Mouse (Mus musculus) megakaryocyte progenitor cell, adult 5-6 weeks (primary cell): Measurements from ENCODE around the gene Ankfn1. TPM values are rescaled to one million over a fixed set of nuclear protein-coding genes. Genes with fewer than 3 reads are reported as not detected.

Source experiments
- ATAC-seq: replicated peaks from 2 replicates; pipeline ENCODE4 v1.8.0; 2016; ENCODE audit warnings: mild to moderate bottlenecking, moderate TSS enrichment, inconsistent platforms; ENCODE audit not compliant: poor library complexity
- total RNA-seq, 2 experiments: library from RNA; stranded (forward) in 1 of 2; stranded (reverse) in 1 of 2; fragments of 157-497, 149-512 nt in 1 of 2; fragments of 200-1000 nt in 1 of 2; gene quantifications; 2 replicates each; pipeline versions ENCODE4 v1.2.3 to v1.2.4; 2015 to 2017

Ankfn1 gene
- total RNA-seq (2015) (not detected in 2 replicates), total RNA-seq (2017) (not detected in 2 replicates)

DNA sequence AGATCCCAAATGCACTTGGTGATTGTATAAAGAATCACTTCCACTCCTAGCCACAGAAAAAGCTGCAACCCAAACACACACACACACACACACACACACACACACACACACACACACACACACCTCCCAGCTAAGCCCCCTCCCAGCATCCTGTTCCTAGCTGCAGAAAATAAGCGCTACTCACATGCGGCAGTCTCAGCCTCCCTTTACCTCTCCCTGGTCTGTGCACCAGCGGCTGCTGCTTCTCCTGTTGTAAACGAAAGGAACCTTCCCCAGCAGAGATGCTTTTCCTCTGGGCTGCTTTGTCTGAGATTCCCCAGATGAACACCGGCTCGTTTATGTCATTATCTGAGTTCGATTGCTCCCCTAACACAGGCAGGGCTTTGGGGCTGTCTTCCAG is at the start of gene Ankfn1:
Gene Ankfn1 (minus strand): TSS at position 223 of the 400 bp plus-strand sequence.
- ATAC-seq: no peak

DNA sequence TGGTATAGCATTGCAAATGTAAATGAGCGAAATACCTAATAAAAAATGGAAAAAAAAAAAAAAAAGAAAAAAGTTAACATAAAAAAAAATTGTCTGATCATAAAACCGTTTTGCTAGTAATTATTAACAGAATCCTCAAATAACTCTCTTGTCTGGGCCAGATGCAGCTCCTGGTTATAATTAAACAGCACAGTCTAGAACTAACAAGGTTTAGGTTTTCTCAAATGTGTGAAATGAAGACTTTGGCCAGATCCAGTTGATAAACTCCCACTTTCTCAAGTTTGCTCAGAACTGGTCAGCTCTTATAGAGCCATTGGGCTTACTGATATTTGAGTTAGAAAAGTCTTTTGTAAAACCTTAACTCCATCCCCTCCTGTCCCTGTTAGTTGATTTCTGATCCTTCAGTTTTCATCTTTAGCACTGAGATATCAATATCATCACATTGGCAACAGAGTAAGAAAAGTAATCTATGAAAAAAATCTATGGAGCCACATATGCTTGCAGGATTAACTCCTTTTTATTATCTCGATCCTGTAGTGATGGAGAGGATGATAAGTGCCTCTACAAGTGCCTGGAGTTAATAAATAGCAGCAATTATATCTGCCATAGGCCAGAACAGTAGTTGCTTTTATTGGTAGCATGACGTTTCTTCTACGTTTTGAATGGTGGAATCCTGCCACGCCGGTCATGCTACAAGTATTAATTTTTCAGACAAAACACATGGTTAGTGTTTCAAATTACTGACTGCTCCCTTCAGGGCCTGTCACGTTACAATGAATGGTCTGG is 46.4 kb upstream of the Ankfn1 start:
- ATAC-seq: no peak

DNA sequence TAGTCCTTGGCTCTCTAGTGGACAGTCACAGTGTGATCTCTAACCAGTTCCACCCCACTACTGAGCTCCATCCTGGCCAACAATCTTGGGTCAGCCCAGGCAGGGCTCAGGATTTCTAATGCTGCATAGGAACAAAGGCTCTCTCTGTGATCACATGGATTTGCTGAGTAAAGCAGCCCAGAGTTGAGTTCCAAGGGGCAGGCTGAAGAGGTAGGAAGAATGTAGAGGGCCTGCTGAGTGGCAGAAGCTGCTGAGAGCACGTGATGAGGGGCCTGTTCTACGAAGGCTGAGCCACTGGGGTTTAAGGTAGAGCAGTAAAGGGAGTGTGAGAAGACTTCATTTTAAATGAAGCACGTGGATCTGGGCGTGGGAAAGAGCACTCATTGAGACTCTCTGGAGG is 41.1 kb upstream of the Ankfn1 start:
- ATAC-seq: no peak

DNA sequence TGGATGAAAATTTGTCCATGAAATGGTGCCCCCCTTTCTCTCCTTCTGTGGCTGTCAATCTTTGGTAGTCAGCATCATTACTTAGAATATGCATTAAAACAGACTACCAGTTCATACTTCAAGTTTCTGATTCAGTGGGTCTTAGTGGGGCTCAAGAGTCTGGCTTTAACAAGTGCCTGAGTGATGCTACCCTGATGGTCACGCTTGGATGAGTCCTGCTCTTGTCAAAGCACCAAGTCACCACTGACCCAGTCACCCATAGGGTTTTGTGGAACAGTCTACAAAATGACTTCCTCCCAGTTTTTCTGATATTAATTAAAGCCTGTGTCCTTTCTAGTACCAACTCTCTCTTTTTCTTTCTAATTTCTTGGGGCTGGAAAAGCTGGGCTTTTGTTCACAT is 34.0 kb upstream of the Ankfn1 start:
- ATAC-seq: no peak

DNA sequence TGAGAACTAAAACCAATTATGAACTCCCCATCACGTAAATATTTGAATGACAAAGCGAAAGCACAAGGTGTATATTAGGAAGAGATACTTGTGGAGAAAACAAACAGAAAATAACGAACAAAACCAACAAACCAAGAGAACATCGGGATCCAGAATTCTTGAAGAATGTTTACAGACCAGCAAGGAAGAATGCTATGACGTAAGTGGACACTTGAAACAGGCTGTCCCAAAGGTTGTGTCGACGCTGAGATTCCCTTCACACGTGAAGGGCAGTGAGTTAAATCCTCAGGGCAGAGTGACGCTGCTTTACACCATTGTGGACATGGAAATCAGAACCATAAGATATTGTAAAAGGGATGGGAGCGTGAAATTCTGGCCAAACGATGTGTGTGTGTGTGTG is 30.5 kb upstream of the Ankfn1 start:
- ATAC-seq: no peak

DNA sequence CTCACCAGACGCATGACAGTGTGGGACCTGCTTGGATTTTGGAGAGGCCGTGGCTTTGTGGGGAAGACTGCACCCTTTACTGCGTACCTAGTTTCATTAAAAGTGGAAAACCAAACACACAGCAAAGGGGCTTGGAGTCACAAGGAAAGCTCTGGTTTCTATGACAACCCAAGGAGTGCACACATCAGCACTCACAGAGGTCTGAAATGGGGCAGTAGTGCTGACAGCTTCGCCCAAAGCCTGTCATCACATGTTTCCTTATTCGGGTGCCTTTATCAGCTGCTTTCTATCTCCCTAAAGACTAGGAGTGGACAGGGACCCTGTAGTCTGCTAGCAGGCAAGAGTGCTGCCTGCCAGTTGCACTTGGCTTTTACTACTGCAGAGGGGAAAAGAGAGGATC is 27.4 kb upstream of the Ankfn1 start:
- ATAC-seq: no peak

DNA sequence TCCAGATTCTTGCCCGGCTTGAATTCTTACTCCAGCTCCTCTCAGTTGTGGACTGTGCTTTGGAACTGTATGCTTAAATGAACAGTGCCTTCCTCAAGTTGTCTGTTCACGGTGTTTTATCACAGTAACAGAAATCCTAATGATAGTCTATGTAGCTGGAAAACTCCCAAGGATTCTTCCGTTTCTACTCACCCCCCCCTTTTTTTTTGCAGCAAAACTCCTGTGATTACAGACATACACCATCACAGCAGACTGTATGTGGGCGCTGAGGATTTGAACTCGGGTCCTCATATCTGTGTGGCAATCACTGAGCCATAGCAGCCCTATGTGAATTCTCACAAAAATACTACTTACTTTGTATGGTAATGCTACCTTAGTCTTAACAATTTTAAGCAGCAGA is 26.5 kb upstream of the Ankfn1 start:
- ATAC-seq: no peak

DNA sequence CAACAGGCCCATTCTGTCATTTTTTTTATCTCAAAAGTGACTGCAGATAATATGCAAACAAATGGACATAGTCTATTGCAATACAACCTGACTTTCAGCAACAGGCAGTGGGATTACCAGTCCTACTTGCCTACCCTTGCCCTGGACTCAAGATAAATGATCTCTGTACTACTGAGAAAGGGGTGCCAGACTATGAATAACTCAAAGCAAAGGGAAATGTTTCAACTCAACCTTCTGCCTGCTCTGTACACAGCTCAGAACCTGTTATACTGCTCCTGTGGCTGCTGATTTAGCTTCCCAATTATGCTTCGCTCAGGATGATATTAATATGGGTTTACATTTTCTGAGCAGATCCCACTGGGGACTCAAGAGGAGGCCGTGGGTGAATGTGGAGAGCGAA is 15.3 kb upstream of the Ankfn1 start:
- ATAC-seq: no peak

DNA sequence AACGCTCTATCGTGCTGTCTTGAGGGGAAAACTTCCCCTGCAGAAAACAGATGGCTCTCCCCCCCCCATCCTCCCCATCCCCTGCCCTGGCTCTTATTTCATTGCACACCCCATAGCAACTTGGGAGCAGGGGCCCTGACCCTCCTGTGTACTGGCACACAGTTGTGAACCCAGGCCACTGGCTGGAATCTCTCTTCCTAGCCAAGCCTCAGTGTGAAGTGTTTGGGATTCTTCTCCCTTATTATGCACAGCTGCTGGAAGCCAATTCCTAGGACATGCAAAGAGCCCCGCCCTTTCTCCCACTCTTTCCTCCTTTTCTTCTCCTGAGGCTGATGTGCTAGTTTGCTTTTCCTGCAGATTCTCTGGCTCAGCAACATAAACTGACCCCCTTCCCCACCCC is 1.4 kb downstream of the Ankfn1 start:
- no peak for ATAC-seq

DNA sequence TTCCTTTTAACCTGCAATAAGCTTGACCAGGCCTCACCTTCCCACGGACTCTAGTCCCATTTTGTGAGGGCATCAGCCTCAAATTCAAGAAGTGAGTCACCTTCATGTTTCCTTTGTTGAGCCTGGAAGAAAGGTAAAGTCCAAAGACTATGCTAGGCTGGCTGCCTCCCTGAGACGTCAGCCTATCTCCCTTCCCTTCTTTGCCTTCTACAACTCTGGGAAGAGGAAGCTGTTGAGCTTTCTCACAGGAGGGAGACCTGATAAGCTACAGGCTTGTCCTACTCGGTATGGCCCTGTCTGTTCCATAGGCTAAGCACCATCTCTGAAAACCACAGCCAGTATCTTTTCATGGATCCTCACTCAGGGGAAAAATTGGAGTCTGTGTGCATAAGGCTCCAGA is 2.5 kb downstream of the Ankfn1 start:
- ATAC-seq: no peak

DNA sequence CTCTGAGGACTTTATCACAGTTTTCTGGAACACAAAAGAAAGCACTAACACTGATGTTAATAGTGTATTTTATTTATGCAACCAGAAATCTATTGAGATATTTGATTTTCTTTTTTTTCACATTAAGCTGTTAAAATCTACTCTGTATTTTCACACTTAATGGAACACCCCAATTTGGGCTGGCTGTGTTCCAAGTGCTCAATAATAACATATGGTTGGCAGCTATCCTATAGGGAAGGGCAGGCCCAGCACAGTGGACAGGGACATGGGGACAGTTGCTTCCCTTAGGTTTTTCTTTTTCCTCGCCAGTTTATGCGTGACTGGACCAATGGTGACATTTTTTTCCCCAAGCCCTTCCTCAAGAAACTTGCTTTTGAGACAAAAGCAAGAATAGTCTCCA is 4.5 kb downstream of the Ankfn1 start:
- ATAC-seq: no peak

DNA sequence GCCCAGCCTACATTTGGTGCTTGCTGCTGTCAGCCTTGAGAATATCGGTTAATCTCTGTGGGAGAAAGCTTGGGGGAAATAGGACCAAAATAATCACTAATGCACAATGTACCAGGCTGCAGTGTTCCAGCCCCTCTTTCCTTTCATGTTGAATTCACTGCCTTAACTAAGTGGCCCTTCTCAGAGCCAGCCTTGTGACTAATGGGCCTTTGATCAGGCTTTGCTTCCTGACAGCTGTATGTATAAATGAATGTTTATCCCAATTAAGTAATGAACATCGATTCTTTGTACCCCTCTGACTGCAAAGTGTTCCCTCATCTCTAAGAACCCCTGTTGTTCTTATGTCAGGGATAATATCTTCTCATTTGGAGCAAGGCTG is 11.7 kb downstream of the Ankfn1 start:
- ATAC-seq: no peak

DNA sequence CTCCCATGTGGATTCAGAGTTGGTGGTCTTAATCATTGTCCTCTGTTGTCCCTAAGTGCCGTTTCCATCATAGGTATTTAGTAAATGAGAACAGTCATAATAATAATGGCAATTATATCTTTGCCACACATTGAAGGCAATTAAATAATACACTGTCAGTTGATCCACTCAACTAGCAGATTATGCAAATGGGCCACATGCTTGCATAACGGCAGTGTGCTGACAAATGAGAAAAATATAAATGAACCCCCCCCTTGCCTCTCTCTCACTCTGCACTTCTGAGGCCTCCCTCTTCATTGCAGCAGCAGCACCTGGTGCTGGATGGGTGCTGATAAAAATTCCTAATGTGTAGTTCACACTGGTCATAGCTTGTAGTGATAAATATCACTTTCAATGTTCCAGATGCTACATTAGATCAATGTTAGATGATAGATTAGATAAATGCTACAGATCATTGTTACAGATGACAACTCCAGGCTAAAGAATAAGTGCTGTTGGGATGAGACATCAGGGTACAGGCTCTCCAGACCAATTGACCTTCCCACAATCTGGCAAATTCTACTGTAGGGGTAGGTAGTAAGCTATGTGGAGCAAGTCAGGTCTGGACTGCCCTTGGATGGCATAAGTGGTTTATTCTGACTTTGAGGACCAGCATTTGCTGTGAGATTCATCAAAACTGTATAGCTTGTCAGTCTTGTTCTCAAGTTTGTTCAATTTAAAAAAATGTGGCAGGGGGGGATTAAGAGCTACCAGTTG is 12.3 kb downstream of the Ankfn1 start:
- ATAC-seq: no peak

DNA sequence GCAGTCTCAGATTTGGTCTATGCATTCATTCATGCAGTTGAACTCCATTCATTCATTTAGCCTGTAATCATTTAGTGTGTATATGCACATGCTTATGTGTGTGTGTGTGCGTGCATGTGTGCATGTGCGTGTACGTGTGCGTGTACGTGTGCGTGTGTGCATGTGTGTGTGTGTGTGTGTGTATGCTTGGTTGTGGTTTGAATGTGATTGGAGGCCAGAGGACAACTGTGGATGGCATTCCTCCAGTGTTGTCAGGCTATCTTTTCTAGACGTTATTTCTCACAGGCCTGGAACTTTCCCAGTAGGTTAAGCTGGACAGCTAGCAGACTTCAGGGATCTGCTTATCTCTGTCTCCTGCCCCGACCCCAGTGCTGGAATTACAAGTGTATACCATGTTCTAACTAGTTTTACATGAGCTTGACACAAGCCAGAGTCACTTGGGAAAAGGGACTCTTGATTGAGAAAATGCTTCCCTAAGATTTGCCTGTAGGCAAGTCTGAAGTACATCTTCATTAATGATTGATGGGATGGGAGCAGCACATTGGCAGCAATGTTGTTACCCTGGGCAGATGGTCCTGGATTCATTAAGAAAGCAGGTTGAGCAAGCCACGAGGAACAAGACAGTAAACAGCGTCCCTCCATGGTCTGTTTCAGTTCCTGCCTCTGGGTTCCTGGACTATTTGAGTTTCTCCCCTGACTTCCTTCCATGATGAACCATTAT is 43.3 kb downstream of the Ankfn1 start:
- ATAC-seq: no peak

DNA sequence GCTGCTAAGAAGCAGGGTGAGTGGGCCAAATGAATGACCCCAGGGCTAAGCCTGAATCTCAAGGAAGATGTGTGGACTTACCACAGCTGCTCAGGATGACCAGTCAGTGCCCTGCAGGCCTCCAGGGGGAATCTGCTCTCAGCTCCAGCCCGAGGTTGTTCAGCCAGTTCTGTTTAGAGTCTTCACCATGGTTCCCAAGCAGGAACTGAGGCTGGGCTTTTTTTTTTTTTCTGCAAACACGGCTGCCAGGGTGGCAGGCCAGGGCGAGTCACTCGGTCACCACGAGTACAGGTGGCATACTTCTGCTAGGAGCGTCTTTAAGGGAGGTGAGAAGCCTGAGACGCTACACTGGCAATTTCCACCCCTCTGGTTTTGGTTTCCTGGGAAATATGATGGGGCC is 43.9 kb downstream of the Ankfn1 start:
- ATAC-seq: no peak

DNA sequence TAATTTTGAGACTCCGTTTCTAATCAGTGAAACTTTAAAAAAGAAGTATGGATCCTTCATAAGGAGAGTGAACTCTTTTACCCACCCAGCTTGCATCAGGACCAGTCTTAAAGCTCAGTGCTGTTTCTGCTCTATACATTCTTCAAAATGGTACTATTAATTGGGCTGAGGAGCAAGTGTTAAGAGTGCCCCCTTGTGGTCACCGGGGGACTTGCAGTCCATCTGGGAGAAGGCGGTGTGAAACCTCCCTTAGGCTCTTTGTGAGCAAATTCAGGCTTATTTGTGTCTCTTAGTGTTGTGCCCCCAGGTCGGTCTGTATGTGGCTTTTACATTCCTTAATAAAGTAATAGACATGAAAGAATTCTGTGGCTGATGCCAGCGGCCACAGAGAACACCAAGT is 56.6 kb downstream of the Ankfn1 start:
- ATAC-seq: peak; percentile 78

DNA sequence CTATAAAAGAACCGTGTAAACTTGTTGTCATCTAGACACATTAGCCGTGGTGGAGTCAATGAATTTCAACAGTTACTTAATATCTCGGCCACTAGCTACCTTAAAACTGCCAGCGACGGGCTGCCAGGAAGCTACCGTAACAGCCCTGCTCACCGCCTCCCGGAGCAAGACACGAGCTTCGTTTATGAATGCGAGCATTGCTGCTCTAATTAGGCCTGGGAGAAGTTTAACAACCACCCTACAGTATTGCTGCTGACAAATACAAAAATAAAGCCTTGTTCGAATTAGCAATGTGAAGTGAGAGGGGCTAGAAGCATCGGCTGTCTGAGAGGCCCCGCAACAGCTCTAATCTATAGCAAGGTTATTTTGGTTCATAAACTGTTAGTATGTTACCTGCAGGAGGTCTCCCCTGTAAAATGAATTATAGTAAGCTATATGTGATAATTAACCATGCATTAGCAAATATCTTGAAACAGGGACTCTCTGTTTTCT is 58.9 kb downstream of the Ankfn1 start:
- no peak for ATAC-seq

DNA sequence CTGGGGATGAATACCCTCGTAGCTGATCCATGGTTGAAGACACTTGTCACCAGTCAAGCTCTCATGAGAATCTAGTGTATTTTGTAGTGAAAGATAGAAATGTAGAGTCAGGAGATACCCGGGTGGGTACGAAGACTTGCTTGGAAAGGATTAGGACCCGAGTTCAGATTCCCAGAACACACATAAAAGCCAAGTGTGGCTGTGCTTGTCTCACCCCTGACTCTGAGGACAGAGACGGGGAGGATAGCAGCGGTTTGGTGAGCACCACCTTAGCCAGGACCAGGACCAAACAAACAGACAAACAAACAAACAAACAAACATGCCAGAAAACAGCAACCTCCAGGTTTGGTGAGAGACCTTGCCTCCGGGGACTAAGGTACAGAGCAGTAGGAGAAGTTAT is 61.1 kb downstream of the Ankfn1 start:
- no peak for ATAC-seq

DNA sequence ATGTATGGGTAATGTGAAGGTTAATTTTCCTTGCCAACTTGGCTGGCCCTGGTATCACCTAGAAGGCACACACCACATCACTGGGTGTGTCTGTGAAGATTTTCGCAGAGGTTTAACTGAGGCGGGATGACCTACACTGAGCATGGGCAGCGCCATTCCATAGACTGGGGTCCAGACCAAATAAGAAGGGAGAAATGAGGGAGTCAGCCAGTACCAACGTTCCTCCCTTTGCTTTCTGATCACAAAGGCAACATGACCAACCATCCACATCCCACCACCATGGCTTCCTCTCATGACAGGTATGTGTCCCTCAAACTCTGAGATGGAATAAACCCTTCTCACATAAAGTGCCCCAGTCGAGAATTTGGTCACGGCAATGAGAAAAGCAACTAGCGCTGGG is 68.9 kb downstream of the Ankfn1 start:
- no peak for ATAC-seq

DNA sequence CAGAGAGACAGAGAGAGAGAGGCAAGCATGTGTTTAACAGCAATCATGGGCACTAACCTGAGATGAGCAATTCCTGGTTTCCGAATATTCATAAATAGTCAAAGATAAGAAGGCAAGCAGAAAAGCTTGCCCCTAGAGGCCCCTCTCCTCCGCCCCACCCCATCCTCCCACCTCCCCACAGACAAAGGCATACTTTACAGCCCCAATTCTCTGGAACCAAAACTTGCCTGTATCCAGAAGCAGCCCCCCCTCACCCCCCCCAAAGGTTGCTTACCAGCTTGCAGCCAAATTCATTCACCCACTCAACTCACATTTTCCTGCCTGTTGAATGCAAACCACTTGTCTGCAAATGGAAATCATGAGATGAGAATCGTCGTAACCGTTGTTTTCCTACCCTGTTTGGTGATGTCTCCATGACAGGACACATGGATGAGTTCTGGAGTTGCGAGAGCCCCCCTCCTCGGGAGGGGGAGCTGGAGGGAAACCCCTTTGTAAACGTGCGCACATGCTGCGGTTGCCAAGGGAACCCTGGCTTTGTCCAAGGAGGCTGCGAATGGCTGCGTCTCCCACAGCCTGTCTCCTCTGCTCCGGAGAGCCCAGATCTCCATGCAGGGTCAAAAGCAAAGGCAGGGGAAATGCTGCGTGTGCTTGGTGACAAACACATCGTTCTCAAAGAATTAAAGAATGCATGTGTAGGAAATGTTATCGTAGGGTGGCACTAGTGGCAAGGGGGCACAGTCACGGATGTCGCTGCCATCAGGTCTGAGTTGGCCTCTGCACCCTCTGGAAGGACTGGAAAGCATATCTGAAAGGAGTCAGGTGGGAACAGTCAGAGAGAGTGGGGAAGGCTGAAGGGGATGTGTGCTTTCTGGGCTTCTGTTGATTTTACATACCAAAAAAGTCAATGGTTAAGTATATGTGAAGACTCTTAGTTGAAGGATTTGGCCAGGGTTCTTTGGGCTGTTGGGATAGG is 80.7 kb downstream of the Ankfn1 start:
- no peak for ATAC-seq

DNA sequence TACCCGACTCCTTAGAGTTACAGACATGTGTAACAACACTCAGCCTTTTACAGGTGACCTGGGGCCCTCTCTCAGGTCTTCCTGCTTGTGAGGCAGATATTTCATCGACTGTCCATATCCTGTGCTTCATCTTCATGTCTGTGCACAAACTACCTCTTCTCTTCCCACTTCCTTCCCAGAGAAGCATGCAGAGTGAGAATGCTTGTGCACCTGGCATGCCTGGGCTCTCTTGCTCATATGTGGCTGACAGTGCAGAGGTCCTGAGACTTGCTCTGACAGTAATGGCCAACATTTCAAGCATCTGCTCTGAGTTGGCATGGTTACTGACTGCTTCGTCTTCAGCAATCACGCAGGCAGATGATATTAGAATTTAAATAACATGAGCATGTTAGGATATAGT is 83.8 kb downstream of the Ankfn1 start:
- ATAC-seq: no peak
